Mouse (Mus musculus) frontal cortex, postnatal 36 days (tissue): Measurements from ENCODE around the gene Cox7a2.

Experiments
- DNase-seq, 2 experiments: peaks; one replicate each; pipeline ENCODE4 v3.0.0; 2022; ENCODE audit warnings: low spot score in 2 of 2

Cox7a2 gene

DNA sequence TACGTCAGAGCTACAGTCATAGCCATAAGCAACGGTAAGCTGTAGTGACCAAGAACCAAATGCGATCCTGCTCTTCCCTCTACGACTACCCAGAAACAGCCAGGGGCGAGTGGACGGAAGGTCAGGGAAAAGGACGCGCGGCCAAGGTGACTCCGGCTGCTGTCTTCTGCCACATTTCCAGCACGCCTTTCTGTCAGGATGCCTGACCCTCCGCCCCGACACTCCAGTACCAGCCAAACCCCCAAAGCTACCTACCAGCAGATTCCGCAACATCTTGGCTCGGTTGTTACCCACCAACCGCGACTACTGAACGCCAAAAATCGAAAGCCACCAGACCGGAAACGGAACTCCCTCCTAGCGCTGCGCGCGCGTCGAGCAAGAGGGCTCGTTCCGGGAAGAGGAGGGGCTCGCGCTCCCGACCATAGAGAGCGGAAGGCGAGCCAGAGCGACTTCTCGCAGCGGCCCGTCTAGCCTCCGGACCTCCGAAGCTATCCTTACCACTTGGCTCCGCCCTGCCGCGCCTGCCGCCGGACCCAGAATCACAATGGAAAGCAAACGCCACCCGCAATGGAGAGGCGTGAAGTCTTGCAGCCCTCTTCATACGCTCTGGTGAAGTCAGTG lies at the start of gene Cox7a2:
Cox7a2 (minus strand) TSS at position 494 of the 621 bp plus-strand sequence.
- peak; percentile 93 to 95 for DNase-seq

GRCm38 (mm10) chr9:79809411-79809810 lies 49.7 kb upstream of the Cox7a2 start:
- no peak for DNase-seq

DNA sequence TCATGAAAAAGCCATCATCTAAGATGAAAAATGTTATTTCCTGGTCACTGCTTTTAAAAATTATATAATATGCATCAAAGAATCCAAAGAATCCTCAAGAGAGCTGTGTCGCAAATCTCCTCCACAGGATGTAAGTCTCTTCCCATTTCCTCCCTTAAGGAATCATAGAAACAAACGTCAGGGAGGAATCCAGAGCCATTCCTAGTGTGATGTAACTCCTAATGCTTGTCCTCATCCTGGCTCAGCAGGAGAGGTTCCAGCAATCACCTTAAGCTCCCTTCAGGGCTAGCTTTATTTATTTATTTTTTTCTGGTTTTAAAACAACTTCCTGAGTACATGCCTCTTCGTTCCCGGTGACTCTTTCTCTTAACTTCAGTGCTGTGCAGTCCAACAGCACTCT lies 47.5 kb upstream of the Cox7a2 start:
- no peak for DNase-seq

DNA sequence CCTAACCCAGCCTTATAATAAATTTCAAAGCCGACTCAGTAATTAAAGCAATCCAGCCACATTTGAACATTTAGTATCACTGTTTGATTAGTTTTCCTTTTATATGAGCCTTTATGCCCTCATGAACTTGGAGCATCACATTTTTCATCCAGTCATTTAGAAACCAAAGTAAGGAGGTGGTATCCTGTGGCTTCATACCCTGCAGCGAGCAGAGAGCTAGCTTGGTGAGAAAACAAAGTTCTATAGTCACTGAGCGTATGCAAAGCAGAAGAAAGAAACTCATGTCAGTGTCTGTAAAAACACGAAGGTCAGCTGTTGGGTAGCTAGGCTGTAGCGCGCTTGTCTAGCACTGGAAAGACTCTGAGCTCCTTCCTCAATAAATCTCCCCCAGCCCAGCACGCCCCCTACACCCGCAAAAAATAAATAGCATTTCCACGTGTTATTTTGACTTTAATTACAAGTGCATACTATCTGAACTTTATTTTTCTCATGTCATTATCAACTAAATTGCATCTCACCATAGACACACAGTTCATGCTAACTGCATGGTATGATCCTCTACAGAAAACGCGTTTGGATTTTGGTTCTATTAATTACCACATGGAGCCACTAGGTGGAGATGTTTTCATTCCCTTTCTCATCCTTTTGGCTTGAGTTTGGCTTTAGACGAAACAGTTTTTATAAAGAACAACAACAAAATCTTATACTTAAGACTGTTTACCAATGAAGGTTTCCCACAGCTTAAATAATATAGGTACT lies 46.8 kb upstream of the Cox7a2 start:
- peak in 1 of 2 experiments; percentile 41 for DNase-seq

GRCm38 (mm10) chr9:79805426-79805825 lies 45.7 kb upstream of the Cox7a2 start:
- no peak for DNase-seq

DNA sequence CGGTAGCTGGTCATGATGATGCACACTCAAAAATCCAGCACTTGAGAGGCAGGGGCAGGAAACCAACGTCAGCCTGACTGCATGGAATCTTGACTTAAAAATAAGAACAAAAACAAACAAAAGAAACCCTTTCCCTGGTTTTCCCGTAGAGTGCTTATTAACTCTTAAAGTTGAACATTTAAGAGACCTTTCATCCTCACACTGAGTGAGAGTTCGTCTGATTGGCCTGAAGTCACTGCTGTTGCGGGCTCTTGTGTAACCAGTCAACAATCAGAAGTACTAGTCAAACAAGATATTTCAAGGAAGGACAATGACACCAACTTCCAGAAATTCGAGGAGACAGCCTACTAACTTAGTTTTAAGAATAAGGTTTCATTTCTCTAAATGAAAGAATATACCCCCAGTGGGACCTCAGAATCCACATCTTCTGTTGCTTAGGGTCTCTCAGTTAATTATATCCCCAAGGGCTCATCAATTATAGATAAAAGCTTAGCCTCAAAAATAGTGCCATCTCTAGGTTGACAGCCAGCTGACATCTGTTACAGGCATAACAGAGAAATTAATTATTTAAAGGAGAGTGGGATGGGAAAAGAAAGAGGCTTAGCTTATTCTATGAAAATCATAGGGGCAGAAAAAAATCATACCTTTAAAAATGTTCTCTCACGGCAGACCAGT lies 36.9 kb upstream of the Cox7a2 start:
- DNase-seq: no peak

DNA sequence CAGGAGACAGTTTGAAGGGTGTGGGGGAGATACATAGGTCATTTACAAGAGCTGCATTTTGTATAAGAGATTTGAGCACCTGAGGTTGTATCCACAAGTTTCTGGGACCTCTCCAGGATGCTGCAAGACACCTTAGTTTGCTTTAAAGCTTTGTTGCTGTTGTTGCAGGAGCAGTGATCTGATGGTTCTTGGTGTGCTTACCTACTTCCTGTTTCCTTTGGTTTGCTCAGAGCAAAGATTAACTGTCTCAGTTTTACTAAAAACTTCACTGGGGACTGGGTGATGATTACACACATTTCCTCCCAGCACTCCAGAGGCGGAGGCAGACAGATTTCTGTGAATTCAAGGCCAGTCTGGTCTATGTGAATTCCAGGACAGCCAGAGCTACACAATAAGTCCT lies 35.4 kb upstream of the Cox7a2 start:
- no peak for DNase-seq

GRCm38 (mm10) chr9:79792841-79793835 lies 33.5 kb upstream of the Cox7a2 start, which contains the start of gene Tmem30a:
Tmem30a (minus strand) TSS chr9:79793507.
- DNase-seq: peak; percentile 95 to 97

- peak in 1 of 2 experiments; percentile 34 for DNase-seq
Measured at GRCm38 (mm10) chr9:79785794-79786085, 26.1 kb upstream of the Cox7a2 start.

DNA sequence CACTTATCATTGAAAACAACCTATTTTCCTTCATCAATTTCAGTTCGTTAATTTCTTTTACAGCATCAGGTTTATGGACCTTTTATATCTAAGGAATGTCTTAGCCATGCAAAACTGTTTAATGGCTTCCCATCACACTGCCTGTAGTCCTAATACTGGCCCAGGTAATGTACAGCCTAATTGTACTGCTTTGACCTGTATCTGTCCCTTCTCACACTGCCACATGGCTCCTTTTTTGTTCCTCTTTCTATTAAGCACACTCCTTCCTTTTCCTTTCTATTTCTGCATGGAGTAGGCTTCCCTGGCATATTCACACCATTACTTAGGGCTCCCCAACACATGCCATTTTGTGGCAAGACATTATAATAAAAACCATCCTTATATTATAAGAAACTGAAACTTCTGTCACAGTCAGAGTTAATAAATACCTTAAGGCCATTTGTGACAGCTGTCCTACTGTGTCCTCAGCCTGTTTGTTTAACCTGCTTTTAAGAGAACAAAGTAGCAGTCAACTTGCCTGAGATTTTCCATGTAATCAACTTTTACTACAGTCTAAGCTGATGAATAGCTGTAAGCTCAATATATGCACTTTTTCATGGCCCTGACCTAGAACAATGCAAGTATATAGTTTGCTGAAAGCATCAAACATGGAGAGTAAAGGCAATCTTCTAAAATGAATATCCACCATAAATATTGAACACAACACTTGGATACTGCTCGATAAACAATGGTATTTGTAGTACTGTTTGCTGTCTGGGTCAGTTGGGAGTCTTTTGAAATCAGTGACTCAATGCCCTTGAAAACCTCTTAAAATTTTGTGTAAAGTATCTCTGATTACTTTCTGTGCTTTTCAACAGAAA lies 25.5 kb upstream of the Cox7a2 start:
- DNase-seq: no peak

DNA sequence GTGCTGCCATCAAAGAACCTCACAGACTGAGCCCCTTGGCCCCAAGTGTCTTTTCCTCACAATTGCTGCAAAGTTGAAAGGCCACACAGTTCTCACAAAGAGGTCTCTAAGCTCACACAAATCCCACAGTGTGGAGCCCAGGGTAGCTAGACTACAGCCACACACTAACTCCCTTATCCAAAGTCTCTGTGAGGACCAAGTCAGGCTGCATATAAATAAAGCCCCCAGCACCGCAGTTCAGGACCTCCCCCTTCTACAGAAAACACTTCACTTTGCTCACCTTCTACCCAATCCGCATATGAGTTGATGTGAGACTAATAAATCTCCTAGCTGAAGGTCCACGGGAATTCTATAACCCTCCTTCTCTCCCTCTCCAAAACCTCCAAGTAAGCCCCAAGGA lies 24.8 kb upstream of the Cox7a2 start:
- no peak for DNase-seq

DNA sequence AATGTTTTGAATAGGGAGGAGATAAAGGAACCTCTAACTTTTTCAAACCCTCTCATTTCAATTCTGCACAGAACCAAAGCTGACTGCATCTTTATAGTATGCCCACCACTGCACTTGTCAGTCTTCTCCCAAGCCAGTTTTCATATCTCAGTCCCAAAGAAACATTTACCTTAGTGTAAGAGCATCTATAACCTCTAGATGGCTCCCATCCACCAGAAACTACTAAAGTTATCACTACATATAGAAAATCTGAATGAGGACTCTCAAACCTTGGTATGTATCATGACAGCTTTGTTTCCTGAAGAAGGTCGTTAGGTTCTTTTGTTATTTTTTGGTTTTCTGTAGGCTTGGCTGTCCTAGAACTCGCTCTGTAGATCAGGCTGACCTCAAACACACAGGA lies 19.7 kb upstream of the Cox7a2 start:
- no peak for DNase-seq

DNA sequence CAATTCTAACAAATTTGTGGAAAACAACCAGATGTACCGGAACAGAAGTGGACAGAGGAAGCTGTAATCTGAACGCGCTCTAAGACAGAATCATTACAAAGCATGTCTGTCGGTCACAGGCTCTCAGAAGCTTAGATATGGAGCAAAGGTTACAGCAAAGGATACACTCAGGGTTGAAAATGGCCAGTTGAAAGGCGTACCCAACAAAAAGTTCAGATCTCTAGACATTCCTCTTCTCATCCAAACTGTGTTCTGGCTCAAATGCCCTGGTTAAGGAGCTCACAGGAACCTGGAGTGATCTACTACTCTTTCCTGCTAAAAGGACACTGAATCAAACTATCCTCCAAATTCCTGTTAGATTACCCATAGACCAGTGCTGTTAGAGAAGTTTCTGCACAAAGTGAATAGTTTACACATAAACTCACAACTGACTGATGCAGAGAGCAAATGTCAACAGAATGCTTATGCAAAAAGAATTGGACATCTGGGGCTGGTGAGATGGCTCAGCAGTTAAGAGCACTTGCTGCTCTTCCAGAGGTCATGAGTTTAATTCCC lies 7.4 kb upstream of the Cox7a2 start:
- no peak for DNase-seq

DNA sequence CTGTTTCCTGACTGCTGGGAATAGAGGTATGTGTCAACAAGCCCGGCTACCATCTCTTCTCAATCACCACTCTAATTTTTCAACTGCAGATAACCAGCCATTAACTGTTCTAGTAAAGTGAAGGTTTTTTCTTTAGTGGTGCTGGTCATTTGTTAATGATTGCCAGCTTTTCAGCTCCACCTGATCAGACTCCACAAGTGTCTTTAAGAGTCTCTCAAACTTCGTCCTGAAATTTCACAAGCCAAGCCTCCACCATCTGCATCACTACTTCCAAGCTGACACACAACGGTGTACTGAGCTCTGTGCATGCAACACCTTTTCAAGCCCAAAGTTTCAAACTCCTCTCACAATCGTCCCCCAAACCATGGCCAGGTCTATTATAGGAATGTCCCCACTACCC lies 5.7 kb upstream of the Cox7a2 start:
- DNase-seq: no peak

DNA sequence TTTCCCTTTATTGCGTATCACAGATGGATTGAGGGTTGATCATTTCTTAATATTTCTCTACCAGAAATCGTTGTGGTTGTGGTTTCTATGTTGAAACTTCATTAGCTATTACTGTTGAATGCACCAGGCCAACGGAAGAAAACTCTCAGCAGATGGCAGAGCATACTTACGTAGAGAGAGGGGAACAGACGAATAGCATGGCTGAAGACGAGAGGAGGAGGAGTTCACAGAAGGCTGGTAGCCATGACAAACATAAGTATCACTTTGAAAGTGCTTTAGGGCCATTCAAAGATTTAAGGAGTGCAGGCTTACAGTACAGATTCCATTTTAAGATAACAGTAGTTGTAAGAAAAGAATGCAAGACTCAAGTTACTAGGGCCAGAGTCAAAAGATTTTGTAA lies 2.8 kb upstream of the Cox7a2 start:
- DNase-seq: no peak

GRCm38 (mm10) chr9:79760076-79760475 lies 398 bp upstream of the Cox7a2 start:
- DNase-seq: no peak

DNA sequence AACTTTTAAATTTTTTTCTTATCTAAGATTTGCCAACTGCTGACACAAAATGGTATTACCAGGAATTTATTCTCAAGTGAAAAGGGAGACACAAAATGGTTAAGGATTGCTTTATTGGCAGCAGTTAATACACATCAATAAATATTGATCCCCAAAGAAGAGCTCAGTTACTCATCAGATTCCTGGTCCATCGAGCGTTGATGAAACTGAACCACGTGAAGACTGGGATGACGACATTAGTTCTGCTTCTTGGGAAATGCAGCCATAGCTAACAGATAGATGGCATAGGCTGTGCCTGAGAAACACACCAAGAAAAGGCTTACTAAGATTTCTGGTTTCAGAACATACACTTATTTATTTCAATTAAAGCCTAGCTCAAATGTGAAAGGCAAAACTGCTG lies 4.4 kb downstream of the Cox7a2 start:
- DNase-seq: no peak

GRCm38 (mm10) chr9:79751846-79752245 lies 7.8 kb downstream of the Cox7a2 start:
- no peak for DNase-seq

GRCm38 (mm10) chr9:79750709-79751108 lies 9.0 kb downstream of the Cox7a2 start:
- no peak for DNase-seq

DNA sequence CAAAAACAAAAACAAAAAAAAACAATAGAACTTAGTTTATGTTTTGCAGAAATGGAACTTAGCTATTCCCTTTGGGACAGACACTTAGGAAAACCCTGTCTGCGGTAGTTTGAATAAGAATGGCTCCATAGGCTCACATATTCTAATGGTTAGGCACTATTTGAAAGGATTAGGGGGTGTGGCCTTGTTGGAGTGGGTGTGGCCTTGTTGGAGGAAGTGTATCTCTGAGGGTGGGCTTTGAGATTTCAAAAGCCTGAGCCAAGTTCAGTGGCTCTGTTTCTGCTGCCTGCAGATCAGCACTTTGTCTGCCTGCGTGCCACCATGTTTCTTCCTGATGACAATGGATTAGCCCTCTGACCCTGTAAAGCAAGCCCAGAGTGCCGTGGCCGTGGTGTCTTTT lies 14.6 kb downstream of the Cox7a2 start:
- no peak for DNase-seq

DNA sequence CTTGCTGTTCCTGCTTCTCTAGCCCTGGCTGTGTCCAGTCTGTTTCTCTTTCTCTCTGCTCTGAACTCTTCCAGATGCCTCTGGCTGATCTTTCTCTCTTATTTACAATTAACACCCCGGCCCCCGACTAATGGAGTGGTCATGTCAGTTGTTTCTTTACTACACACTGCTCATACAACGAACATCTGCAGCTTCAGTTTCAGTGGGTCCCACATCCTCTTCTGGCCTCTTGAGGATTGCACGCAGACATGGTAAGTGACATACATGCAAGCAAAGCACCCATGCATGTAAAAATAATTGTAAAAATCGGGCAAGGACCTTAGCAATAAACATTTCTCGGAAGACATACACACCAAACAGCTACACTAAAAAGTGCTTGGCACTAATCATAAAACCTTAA lies 24.1 kb downstream of the Cox7a2 start:
- DNase-seq: no peak
